In the genomic region with DNA sequence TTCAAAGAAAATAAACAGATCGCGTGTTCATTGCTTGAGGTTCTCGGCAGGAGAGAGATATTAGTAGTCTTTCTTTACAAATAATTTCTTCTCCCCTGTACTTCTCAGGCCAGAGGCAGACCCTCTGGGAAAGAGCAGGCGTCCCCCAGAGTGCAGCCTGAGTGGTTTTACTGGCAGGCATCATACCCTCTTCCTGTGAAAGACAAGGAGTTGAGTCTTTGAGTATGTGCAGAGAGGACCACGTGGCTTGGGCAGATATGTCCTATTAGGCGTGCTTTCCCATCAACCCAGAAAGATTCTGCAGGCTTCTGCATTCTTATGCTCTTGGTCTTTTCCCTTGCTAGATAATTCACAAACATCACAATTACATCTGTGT, we compare ENCODE assay signal across 18 mouse cellular contexts.
"Had no signal": no experiment of that assay in that cellular context is flagged by ENCODE, and none has a peak within 500 bp of the region (broad histone marks: within the 10 kb centered on the region; RNA-seq: fewer than 3 reads in every experiment).

No protein-coding gene starts in this region.

- H3K27ac ChIP-seq: kidney, postnatal 0 days; layer of hippocampus, adult 2 months; left cerebral cortex, adult 2 months; liver, embryonic 12.5 days; liver, embryonic 15.5 days; lung, embryonic 15.5 days had no signal

- H3K9ac ChIP-seq: liver, embryonic 12.5 days; liver, embryonic 15.5 days; lung, embryonic 15.5 days had no signal

- H3K4me1 ChIP-seq: liver, embryonic 12.5 days; liver, embryonic 15.5 days; megakaryocyte, embryonic 14.5 days had no signal

- H3K4me2 ChIP-seq: liver, embryonic 12.5 days; liver, embryonic 15.5 days; lung, embryonic 15.5 days; midbrain, embryonic 11.5 days had no signal

- H3K9me3 ChIP-seq: liver, embryonic 12.5 days; liver, embryonic 15.5 days; lung, embryonic 15.5 days had no signal

- H3K4me3 ChIP-seq: layer of hippocampus, adult 2 months; left cerebral cortex, adult 2 months; liver, embryonic 12.5 days; liver, embryonic 15.5 days; lung, embryonic 15.5 days; megakaryocyte, embryonic 14.5 days had no signal

- ATAC-seq: liver, embryonic 12.5 days had no signal

- DNase-seq: kidney, adult 2 months; kidney, postnatal 25 days; layer of hippocampus, postnatal 36 days; liver; lung, adult 18-20 months; lung, postnatal 10 days; lung, postnatal 36 days; midbrain, embryonic 14.5 days; thymus, adult 18-20 months; thymus, postnatal 36 days had no signal

- H3K36me3 ChIP-seq: liver, embryonic 12.5 days; liver, embryonic 15.5 days; lung, embryonic 15.5 days had no signal

- H3K27me3 ChIP-seq: liver, embryonic 12.5 days; liver, embryonic 15.5 days; lung, embryonic 15.5 days; megakaryocyte, embryonic 14.5 days had no signal
